Mouse (Mus musculus): ENCODE data around the gene Catsperg1. TPM values are rescaled to one million over a fixed set of nuclear protein-coding genes. Genes with fewer than 3 reads are reported as not detected.

Gene Catsperg1
- 0.56 and 0.69 TPM in 2 replicates for polyA plus RNA-seq (2016; fragmentation: Nextera tagmentation; extraction: Ambion mirVana)

DNA sequence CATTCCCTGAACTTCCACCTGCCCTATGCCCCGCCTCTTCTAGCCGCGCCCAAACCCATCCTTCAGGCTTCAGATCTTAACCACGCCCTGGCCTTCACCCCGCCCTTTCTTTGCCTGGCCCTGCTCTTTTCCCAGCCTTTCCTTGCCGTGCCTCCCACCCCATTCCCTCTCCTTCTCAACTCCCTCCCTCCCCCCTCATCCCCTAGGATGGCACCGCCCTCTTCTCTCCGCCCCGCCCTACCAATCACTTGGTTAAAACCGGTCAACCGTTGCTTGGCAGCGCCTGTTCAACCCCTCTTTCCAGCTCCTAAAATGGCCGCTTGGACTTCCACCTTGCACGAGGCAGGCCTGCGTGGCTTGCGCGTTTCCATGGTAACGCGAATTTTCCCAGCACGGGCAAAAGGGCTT, at the start of gene Catsperg1:
Catsperg1 (minus strand) TSS at position 361 of the 408 bp plus-strand sequence.
- 2% methylated on average over 20 of the region's 20 CpGs for WGBS
- H3K9ac ChIP-seq (replicated peaks): no peak within 1 kb of the TSS; the same call in 1 of the 2 replicates
- peak within 1 kb of the TSS; percentile 55 for H3K4me2 ChIP-seq
- no peaks in the 10 kb centered on the region for H3K36me3 ChIP-seq
- H3K4me1 ChIP-seq (replicated peaks): peaks cover 6% of the 10 kb centered on the region; the same call in 1 of the 2 replicates
- no peaks in the 10 kb centered on the region; the same call in 1 of the 2 replicates for H3K9me3 ChIP-seq
- H3K27me3 ChIP-seq: peaks cover 18% of the 10 kb centered on the region
- peak; percentile 73 for ATAC-seq (ENCODE audit: insufficient number of reproducible peaks, insufficient read depth, low FRiP score, low TSS enrichment, low read depth)
- peak within 1 kb of the TSS; percentile 28 for H3K4me3 ChIP-seq (replicated peaks)
- no peak within 1 kb of the TSS for H3K27ac ChIP-seq

DNA sequence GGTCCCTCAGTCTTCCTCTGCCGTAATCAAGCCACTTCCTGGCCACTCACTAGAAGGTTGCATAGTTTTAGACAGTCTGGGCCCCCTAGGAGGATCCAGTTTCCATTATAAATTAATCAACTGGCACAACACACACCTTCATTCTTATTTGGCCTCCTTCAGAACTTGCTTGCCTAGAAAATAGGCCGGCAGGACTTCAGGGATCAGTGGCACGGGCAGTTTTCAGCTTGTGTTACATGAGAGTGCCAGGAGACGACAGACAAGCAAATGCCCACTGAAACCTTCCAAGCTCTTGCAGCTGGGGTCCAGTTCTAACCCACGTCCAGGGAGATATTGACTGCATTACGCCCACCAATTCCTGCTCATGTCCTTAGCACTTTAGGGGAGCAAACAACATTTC, 48.3 kb upstream of the Catsperg1 start:
- H3K4me2 ChIP-seq: no peak overlapping the region
- no peak overlapping the region for H3K9ac ChIP-seq (replicated peaks)
- 65% methylated on average over 6 of the region's 6 CpGs for WGBS
- no peaks in the 10 kb centered on the region for H3K9me3 ChIP-seq
- H3K27ac ChIP-seq: no peak overlapping the region
- H3K36me3 ChIP-seq: peaks cover 18% of the 10 kb centered on the region
- H3K4me1 ChIP-seq (replicated peaks): peaks cover 19% of the 10 kb centered on the region
- ATAC-seq (ENCODE audit: insufficient number of reproducible peaks, insufficient read depth, low FRiP score, low TSS enrichment, low read depth): no peak
- H3K4me3 ChIP-seq (replicated peaks): no peak overlapping the region
- no peaks in the 10 kb centered on the region for H3K27me3 ChIP-seq

DNA sequence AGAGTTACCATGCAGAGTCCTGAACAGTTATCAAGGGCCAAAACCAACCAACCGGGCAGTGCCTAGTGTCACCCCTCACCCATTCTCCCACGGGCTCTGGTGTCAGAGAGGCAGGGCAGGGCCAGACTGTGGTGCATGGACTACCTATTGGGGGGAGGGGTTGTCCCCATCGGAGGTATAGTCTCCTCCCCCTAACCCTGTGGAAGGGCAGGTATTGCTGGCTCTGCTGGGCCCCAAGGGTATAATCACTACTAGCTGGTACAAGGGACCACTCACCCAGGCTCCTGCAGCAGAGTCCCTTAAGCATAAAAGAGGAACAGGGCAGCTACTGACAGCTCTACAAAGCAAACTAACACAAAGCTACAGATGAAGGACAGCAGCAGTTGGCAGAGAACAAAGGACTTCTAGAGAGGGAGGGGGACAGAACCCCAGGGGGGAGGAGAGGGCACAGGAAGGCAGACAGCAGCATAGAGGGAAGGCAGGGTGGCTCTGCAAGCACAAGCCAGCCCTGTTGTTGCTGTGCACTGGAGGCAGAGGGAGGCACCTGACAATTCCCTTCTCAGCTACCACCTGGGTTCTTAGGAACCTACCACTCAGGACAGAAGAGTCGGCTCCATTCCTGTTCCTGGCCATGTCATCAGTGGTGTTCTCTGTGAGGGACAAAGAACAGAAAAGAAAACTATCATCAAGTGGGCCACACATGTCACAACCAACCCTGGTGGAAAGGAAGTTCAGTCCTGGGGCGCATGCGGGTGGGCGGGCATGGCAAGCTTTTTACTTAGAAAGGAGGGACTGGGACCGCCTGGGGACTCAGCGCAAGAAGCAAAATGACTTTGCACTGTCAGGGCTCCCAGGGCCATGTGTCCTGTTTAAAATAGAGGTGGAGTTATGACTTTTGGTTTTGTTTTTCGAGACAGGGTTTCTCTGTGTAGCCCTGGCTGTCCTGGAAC, 46.2 kb upstream of the Catsperg1 start:
- no peak overlapping the region for H3K4me3 ChIP-seq (replicated peaks)
- whole genome bisulfite sequencing: 72% methylated on average over 10 of the region's 10 CpGs
- H3K9me3 ChIP-seq: no peaks in the 10 kb centered on the region
- ATAC-seq (ENCODE audit: insufficient number of reproducible peaks, insufficient read depth, low FRiP score, low TSS enrichment, low read depth): 0 out of 2 replicates have a peak, but pooled peaks have one; percentile 24
- H3K27ac ChIP-seq: peak overlapping the region; percentile 47
- peaks cover 35% of the 10 kb centered on the region for H3K36me3 ChIP-seq
- peaks cover 15% of the 10 kb centered on the region for H3K4me1 ChIP-seq (replicated peaks)
- H3K27me3 ChIP-seq: no peaks in the 10 kb centered on the region
- H3K9ac ChIP-seq (replicated peaks): peak overlapping the region; percentile 37; the same call in 1 of the 2 replicates
- H3K4me2 ChIP-seq: no peak overlapping the region

DNA sequence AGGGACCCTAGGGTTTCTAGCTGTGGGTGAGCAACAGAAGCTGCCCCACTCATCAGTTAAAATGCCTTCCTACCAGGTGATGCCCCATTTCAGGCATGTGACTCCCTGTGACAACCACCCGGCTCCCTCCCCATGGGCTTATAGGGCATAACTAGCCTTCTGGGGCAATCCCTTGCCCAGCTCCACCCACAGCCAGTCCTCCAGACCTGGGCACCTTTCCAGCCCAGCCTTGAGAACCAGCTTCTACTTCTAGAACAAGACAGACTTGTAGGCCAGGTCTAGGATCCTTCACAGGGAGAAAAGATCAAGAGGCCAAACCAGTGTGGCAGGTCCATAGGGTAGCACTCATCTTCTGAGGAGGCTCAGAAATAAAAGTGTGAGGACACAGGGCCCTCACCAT, 43.5 kb upstream of the Catsperg1 start:
- H3K4me2 ChIP-seq: no peak overlapping the region
- no peak overlapping the region for H3K27ac ChIP-seq
- H3K27me3 ChIP-seq: no peaks in the 10 kb centered on the region
- H3K9me3 ChIP-seq: no peaks in the 10 kb centered on the region
- peaks cover 25% of the 10 kb centered on the region for H3K4me1 ChIP-seq (replicated peaks)
- no peak overlapping the region for H3K9ac ChIP-seq (replicated peaks)
- ATAC-seq (ENCODE audit: insufficient number of reproducible peaks, insufficient read depth, low FRiP score, low TSS enrichment, low read depth): no peak
- H3K36me3 ChIP-seq: peaks cover 35% of the 10 kb centered on the region
- no peak overlapping the region for H3K4me3 ChIP-seq (replicated peaks)
- WGBS: 91% methylated on average over 1 of the region's 1 CpGs

DNA sequence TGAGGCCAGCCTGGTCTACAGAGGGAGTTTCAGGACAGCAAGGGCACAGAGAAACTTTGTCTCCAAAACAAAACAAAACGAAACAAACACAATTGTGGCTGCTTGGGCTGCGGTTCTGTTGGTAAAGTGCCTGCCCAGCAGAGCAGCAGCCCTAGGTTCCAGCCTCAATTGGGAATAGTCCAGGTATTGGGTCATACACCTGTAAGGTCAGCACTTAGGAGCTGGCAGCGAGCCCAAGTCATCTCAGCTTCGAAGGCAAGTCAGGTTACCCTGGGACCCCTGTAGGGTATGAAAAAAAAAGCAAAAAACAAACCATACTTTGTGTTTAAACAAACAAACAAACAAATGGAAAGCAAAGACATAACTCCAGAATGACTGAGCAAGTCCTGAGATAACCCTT, 42.0 kb upstream of the Catsperg1 start:
- no peak overlapping the region for H3K4me3 ChIP-seq (replicated peaks)
- H3K4me1 ChIP-seq (replicated peaks): peaks cover 25% of the 10 kb centered on the region
- WGBS: 78% methylated on average over 4 of the region's 4 CpGs
- no peak overlapping the region for H3K4me2 ChIP-seq
- no peak for ATAC-seq (ENCODE audit: insufficient number of reproducible peaks, insufficient read depth, low FRiP score, low TSS enrichment, low read depth)
- H3K27me3 ChIP-seq: no peaks in the 10 kb centered on the region
- H3K27ac ChIP-seq: no peak overlapping the region
- no peak overlapping the region for H3K9ac ChIP-seq (replicated peaks)
- H3K9me3 ChIP-seq: no peaks in the 10 kb centered on the region
- peaks cover 35% of the 10 kb centered on the region for H3K36me3 ChIP-seq

DNA sequence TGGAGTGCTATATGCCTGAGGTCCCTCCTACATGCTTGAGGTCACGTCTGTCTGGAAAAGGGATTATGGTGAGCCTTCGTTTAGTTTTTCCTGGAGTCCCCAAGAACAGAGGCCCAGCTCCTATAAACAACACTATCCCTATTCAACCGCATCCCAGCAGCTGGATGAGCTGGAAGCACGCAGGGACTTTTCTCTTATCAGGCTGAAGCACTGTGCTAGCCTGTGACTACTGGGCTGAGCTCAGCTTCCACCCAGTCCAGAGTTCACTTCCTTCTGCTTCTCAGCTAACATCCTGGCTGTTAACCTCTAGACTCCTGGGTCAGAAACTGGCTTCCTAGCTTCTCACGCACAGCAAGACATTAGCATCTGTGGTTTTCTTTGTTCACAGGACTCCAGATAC, 40.0 kb upstream of the Catsperg1 start:
- Histone ChIP-seq H3K27ac (peak overlapping the region; percentile 13; the same call in 1 of the 2 replicates), H3K27me3 (peaks cover 6% of the 10 kb centered on the region)
- 47% methylated on average over 5 of the region's 5 CpGs for WGBS

DNA sequence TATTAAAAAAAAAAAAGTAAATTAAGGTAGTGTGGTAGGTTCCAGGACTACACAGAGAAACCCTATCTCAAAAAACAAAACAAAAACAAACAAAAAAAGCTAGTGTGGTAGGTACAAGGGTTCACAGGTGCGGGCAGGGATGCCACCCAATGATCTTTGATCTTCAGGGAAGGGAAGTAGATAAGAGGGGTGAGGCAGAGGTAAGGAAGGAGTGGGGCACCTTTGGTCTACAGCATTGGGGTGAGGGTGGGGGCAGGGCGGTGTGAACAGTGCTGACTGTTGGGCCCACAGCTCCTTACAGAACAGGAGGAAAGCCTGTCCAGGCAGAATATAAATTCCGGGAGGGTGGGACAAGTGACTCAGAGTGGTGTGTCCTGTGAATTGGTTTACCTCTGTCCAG, 37.3 kb upstream of the Catsperg1 start:
- no peak overlapping the region for H3K9ac ChIP-seq (replicated peaks)
- H3K9me3 ChIP-seq: no peaks in the 10 kb centered on the region
- peaks cover 25% of the 10 kb centered on the region for H3K4me1 ChIP-seq (replicated peaks)
- WGBS: 62% methylated on average over 3 of the region's 3 CpGs
- H3K36me3 ChIP-seq: peaks cover 15% of the 10 kb centered on the region
- no peak for ATAC-seq (ENCODE audit: insufficient number of reproducible peaks, insufficient read depth, low FRiP score, low TSS enrichment, low read depth)
- H3K27me3 ChIP-seq: peaks cover 26% of the 10 kb centered on the region
- no peak overlapping the region for H3K4me2 ChIP-seq
- no peak overlapping the region for H3K27ac ChIP-seq
- H3K4me3 ChIP-seq (replicated peaks): no peak overlapping the region

More for the DNA sequence above, 40.0 kb upstream of the Catsperg1 start:
- H3K4me2 ChIP-seq: no peak overlapping the region
- no peak overlapping the region for H3K9ac ChIP-seq (replicated peaks)
- H3K9me3 ChIP-seq: no peaks in the 10 kb centered on the region
- H3K4me1 ChIP-seq (replicated peaks): 0 out of 2 replicates have a peak, but pooled peaks cover 10% of the 10 kb centered on the region
- peaks cover 30% of the 10 kb centered on the region; the same call in 1 of the 2 replicates for H3K36me3 ChIP-seq
- no peak overlapping the region for H3K4me3 ChIP-seq (replicated peaks)
- no peak for ATAC-seq (ENCODE audit: insufficient number of reproducible peaks, insufficient read depth, low FRiP score, low TSS enrichment, low read depth)

DNA sequence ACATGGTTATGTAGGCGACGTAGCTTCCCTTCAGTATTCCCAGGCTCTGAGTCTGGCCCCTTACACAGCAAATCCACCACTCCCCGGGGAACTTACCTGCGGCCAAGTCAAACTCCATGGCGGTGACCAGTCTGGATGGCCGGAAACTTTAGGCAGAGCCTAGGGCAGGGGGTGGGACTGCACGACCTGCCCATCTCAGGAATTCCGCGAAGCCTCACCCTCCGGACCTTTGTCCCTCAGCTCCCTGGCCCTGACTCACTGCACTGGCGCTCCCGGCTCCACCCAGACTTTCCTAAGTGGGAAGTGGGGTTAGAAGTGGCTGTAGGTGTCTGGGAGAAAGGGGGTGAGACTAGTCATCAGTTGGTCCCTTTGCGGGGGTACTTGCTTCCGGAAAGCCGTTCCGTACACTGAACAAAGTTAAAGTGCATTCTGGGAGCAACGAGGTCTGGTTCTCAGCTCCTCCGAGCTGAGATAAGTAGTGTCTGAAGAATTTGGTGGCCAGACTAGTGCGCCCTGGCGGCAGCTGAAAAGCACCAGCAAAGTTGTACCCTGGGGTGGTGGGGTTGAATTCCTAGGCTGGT, 34.5 kb upstream of the Catsperg1 start, which contains the start of gene 2200002D01Rik:
2200002D01Rik (minus strand) TSS at position 206 of the 581 bp plus-strand sequence.
- peaks cover 26% of the 10 kb centered on the region for H3K27me3 ChIP-seq
- no peak within 1 kb of the TSS for H3K27ac ChIP-seq
- H3K36me3 ChIP-seq: peaks cover 30% of the 10 kb centered on the region
- WGBS: 10% methylated on average over 20 of the region's 20 CpGs
- H3K4me1 ChIP-seq (replicated peaks): peaks cover 20% of the 10 kb centered on the region
- H3K9ac ChIP-seq (replicated peaks): peak within 1 kb of the TSS; percentile 34; the same call in 1 of the 2 replicates
- peak within 1 kb of the TSS; percentile 55 for H3K4me2 ChIP-seq
- no peaks in the 10 kb centered on the region for H3K9me3 ChIP-seq
- H3K4me3 ChIP-seq (replicated peaks): peak within 1 kb of the TSS; percentile 25
- ATAC-seq (ENCODE audit: insufficient number of reproducible peaks, insufficient read depth, low FRiP score, low TSS enrichment, low read depth): peak; percentile 3; the same call in 1 of the 2 replicates

DNA sequence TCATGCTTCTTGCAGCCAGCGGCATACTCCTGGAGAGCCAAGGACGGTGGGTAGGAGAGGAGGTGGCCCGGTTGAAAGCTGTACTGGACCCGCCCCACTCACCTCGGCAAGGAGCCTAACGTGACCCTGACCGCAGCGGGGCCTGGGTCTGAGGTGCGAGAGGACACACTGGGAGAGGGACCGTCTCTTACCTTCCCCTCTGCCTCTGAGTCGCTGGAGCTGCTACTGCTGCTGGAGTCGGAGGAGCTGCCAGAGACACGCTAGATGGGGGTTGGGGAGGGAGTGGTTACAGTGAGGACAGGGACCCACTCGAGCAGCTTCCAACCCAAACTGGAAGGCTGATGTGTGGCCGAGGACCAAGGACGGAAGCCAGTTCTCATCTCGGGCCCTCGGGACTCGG, 33.9 kb upstream of the Catsperg1 start:
- peaks cover 30% of the 10 kb centered on the region for H3K36me3 ChIP-seq
- H3K4me2 ChIP-seq: peak overlapping the region; percentile 55
- peak; percentile 14; the same call in 1 of the 2 replicates for ATAC-seq (ENCODE audit: insufficient number of reproducible peaks, insufficient read depth, low FRiP score, low TSS enrichment, low read depth)
- H3K27ac ChIP-seq: no peak overlapping the region
- peak overlapping the region; percentile 25 for H3K4me3 ChIP-seq (replicated peaks)
- 0 out of 2 replicates have a peak overlapping the region, but pooled peaks have one; percentile 34 for H3K9ac ChIP-seq (replicated peaks)
- H3K27me3 ChIP-seq: peaks cover 26% of the 10 kb centered on the region
- H3K9me3 ChIP-seq: no peaks in the 10 kb centered on the region
- WGBS: 14% methylated on average over 19 of the region's 19 CpGs
- H3K4me1 ChIP-seq (replicated peaks): peaks cover 16% of the 10 kb centered on the region

DNA sequence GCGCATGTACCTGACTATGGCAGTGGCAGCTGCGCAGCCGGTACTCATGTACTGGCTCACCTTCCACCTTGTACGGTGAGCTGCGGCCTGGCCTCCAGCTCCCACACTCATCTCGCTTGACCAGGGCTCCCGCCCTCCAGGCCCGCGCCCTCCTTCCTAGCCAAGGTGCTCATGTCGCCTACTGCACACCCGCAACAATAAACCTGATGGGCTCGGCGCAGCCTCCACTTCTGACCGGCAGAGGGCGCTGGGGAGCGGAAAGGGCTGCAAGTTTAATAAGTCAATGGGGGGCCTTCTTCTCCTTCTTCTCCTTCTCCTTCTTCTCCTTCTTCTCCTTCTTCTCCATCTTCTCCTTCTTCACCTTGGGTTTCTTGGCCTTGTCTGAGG, 33.5 kb upstream of the Catsperg1 start:
- H3K27ac ChIP-seq: no peak overlapping the region
- H3K9me3 ChIP-seq: no peaks in the 10 kb centered on the region
- no peak for ATAC-seq (ENCODE audit: insufficient number of reproducible peaks, insufficient read depth, low FRiP score, low TSS enrichment, low read depth)
- 24% methylated on average over 16 of the region's 16 CpGs for WGBS
- peaks cover 26% of the 10 kb centered on the region for H3K27me3 ChIP-seq
- no peak overlapping the region for H3K9ac ChIP-seq (replicated peaks)
- H3K4me1 ChIP-seq (replicated peaks): peaks cover 16% of the 10 kb centered on the region
- peak overlapping the region; percentile 55 for H3K4me2 ChIP-seq
- peaks cover 30% of the 10 kb centered on the region for H3K36me3 ChIP-seq
- peak overlapping the region; percentile 25 for H3K4me3 ChIP-seq (replicated peaks)
